ENCODE assay signal across 26 mouse cellular contexts in the genomic region with DNA sequence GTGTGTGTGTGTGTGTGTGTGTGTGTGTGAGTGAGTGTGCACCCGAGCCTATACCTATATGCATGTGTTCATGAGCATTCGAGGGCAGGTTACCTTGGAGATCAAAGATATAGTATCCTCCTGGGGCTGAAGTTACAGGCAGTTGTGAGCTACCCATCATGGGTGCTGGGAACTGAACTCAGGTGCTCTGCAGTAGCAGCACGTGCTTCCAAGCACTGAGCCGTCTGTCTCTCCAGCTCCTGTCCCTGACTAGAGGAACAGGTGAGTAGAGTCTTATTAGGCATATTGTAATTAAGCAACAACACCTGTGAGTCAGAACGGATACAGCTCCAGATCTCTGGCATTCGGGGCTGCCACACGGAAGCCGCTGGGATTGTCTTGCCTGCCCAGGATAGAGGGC. TPM values are rescaled to one million over a fixed set of nuclear protein-coding genes. Genes with fewer than 3 reads are reported as not detected.
DNase-seq lines count a peak whose midpoint lies in the region; ATAC-seq and TF ChIP-seq lines count a peak whose summit lies in the region.
"Had no signal": no experiment of that assay in that cellular context is flagged by ENCODE, and none has a peak within 500 bp of the region (broad histone marks: within the 10 kb centered on the region; RNA-seq: fewer than 3 reads in every experiment).

No protein-coding gene starts in this region.

- intact Hi-C loops in heart, postnatal 36 days (cut with DNase I): no loop called here

- no peak overlapping the region for H3K4me3 ChIP-seq in heart, embryonic 10.5 days
- H3K4me3 ChIP-seq in liver, adult 2 months (ENCODE audit: insufficient read depth, low read depth, low read length): peak overlapping the region; percentile 32
- H3K4me3 ChIP-seq in liver, embryonic 11.5 days (ENCODE audit: low read depth, low read length): no peak overlapping the region
- H3K4me3 ChIP-seq: embryonic facial prominence, embryonic 13.5 days; embryonic facial prominence, embryonic 15.5 days; erythroblast, embryonic 14.5 days; forebrain, embryonic 10.5 days; forebrain, embryonic 12.5 days had no signal

- TF ChIP-seq POLR2A in liver, adult 2 months (IDR thresholded peaks at IDR 0.05; ENCODE audit: extremely low read depth, insufficient read depth, low read length): no peak

- 76% methylated on average over 8 of the region's 8 CpGs for WGBS in heart, embryonic 10.5 days
- WGBS in liver, adult 2 months: 36% methylated on average over 8 of the region's 8 CpGs
- WGBS in liver, embryonic 11.5 days: 74% methylated on average over 8 of the region's 8 CpGs

- peaks cover 12% of the 10 kb centered on the region; the same call in 1 of the 2 replicates for H3K27me3 ChIP-seq in heart, embryonic 10.5 days (ENCODE audit: insufficient read depth, poor library complexity, severe bottlenecking)
- no peaks in the 10 kb centered on the region for H3K27me3 ChIP-seq in liver, adult 2 months (ENCODE audit: control insufficient read depth, insufficient read depth, low read length)
- H3K27me3 ChIP-seq in liver, embryonic 11.5 days (replicated peaks; ENCODE audit: control insufficient read depth, insufficient read depth, low read length): no peaks in the 10 kb centered on the region
- H3K27me3 ChIP-seq: embryonic facial prominence, embryonic 13.5 days; embryonic facial prominence, embryonic 15.5 days; forebrain, embryonic 12.5 days had no signal

- no peaks in the 10 kb centered on the region for H3K36me3 ChIP-seq in heart, embryonic 10.5 days
- H3K36me3 ChIP-seq in liver, adult 2 months (ENCODE audit: control insufficient read depth, insufficient read depth, low read length): peaks cover 17% of the 10 kb centered on the region
- no peaks in the 10 kb centered on the region for H3K36me3 ChIP-seq in liver, embryonic 11.5 days (ENCODE audit: control insufficient read depth, insufficient read depth, low read length)
- H3K36me3 ChIP-seq: embryonic facial prominence, embryonic 13.5 days; embryonic facial prominence, embryonic 15.5 days; forebrain, embryonic 10.5 days; forebrain, embryonic 12.5 days had no signal

- ATAC-seq in liver, embryonic 11.5 days (replicated peaks; ENCODE audit: low FRiP score): no peak
- ATAC-seq: forebrain, embryonic 14.5 days; forebrain, embryonic 16.5 days had no signal

- no peak overlapping the region for H3K27ac ChIP-seq in heart, embryonic 10.5 days
- peak overlapping the region; percentile 61 for H3K27ac ChIP-seq in liver, adult 2 months (replicated peaks; ENCODE audit: insufficient read depth, low read depth, low read length)
- no peak overlapping the region for H3K27ac ChIP-seq in liver, embryonic 11.5 days (ENCODE audit: low read depth, low read length)
- H3K27ac ChIP-seq: embryonic facial prominence, embryonic 13.5 days; embryonic facial prominence, embryonic 15.5 days; forebrain, embryonic 10.5 days; forebrain, embryonic 12.5 days had no signal

- no peaks in the 10 kb centered on the region for H3K4me1 ChIP-seq in heart, embryonic 10.5 days
- H3K4me1 ChIP-seq in liver, adult 2 months (ENCODE audit: control insufficient read depth, insufficient read depth, low read length): peaks cover 19% of the 10 kb centered on the region
- H3K4me1 ChIP-seq in liver, embryonic 11.5 days (replicated peaks; ENCODE audit: control insufficient read depth, insufficient read depth, low read length): no peaks in the 10 kb centered on the region
- H3K4me1 ChIP-seq: embryonic facial prominence, embryonic 13.5 days; embryonic facial prominence, embryonic 15.5 days; forebrain, embryonic 10.5 days; forebrain, embryonic 12.5 days had no signal

- H3K4me2 ChIP-seq in liver, embryonic 11.5 days: no peak overlapping the region
- H3K4me2 ChIP-seq: embryonic facial prominence, embryonic 13.5 days; embryonic facial prominence, embryonic 15.5 days; forebrain, embryonic 12.5 days had no signal

- H3K79me2 ChIP-seq in liver, adult 2 months (ENCODE audit: control insufficient read depth, insufficient read depth, low read length): no peaks in the 10 kb centered on the region

- no peaks in the 10 kb centered on the region for H3K9me3 ChIP-seq in heart, embryonic 10.5 days
- no peaks in the 10 kb centered on the region for H3K9me3 ChIP-seq in liver, embryonic 11.5 days (ENCODE audit: control insufficient read depth, low read length)
- H3K9me3 ChIP-seq: embryonic facial prominence, embryonic 13.5 days; embryonic facial prominence, embryonic 15.5 days; forebrain, embryonic 10.5 days; forebrain, embryonic 12.5 days had no signal

- H3K9ac ChIP-seq in liver, adult 2 months (ENCODE audit: low read depth, low read length): peak overlapping the region; percentile 54
- no peak overlapping the region for H3K9ac ChIP-seq in liver, embryonic 11.5 days (ENCODE audit: low read depth, low read length)
- H3K9ac ChIP-seq: embryonic facial prominence, embryonic 13.5 days; embryonic facial prominence, embryonic 15.5 days; forebrain, embryonic 12.5 days had no signal

- peak; percentile 31 for DNase-seq in heart, embryonic 10.5 days (ENCODE audit: low spot score)
- DNase-seq in heart, postnatal 36 days: no peak
- DNase-seq in liver, adult 2 months (ENCODE audit: extremely low read depth, low read depth, low spot score): peak; percentile 53
- no peak for DNase-seq in liver, embryonic 11.5 days (ENCODE audit: low spot score)
- DNase-seq: adrenal gland, adult 2 months; adrenal gland, postnatal 10 days; adrenal gland, postnatal 25 days; cerebellum, adult 11 months; cerebellum, adult 18-20 months; cerebellum, adult 8-10 months; cerebellum, adult 9-11 months; cerebellum, postnatal 14 days; cerebellum, postnatal 36 days; embryo, embryonic 11 days had no signal

- TF ChIP-seq CTCF in liver, adult 2 months (IDR thresholded peaks at IDR 0.05; ENCODE audit: low read depth, low read length): no peak

RNA-seq across cellular contexts. Expression of a gene that starts 1.7 kb away (rescaled TPM):
- 0.13 and 0.14 TPM in 2 replicates for polyA plus RNA-seq in heart, embryonic 10.5 days (2016; fragmentation: Nextera tagmentation; extraction: Ambion mirVana)
- not detected for total RNA-seq in heart, postnatal 36 days (2021)
- total RNA-seq in liver, adult 2 months (2014; rRNA removed): 818 and 1,110 TPM in 2 replicates
- polyA plus RNA-seq in liver, adult 2 months (2012; rRNA removed): 406 and 415 TPM in 2 replicates
- polyA plus RNA-seq in liver, embryonic 11.5 days (2014; fragmentation: Nextera tagmentation; extraction: Ambion mirVana): 0.17 and 0.21 TPM in 2 replicates
- total RNA-seq: adrenal gland, postnatal 25 days; common myeloid progenitor, adult 5-6 weeks; MEL had no signal
- polyA plus RNA-seq: adrenal gland, adult 2 months; brain, embryonic 14.5 days; C2C12; embryonic facial prominence, embryonic 11.5 days; embryonic facial prominence, embryonic 13.5 days; forebrain, embryonic 10.5 days; forebrain, embryonic 12.5 days; forebrain, embryonic 14.5 days; forebrain, embryonic 16.5 days had no signal

RNA-seq across cellular contexts. Expression of a gene that starts 59.2 kb away (rescaled TPM):
- 9.4 and 12.7 TPM in 2 replicates for polyA plus RNA-seq in heart, embryonic 10.5 days (2016; fragmentation: Nextera tagmentation; extraction: Ambion mirVana)
- total RNA-seq in heart, postnatal 36 days (2021): under 1 TPM; 0.11 to 0.14 TPM
- 64.2 and 98.4 TPM in 2 replicates for total RNA-seq in liver, adult 2 months (2014; rRNA removed)
- 94.1 and 134 TPM in 2 replicates for polyA plus RNA-seq in liver, adult 2 months (2012; rRNA removed)
- 22.2 and 24.7 TPM in 2 replicates for polyA plus RNA-seq in liver, embryonic 11.5 days (2014; fragmentation: Nextera tagmentation; extraction: Ambion mirVana)

Comparison
In these comparisons a context has a peak if more than half of its experiments do, and no peak if none do; other contexts are left out.
1. DNase-seq: peak in heart, embryonic 10.5 days (single experiment) and liver, adult 2 months (single experiment); none in heart, postnatal 36 days (0 of 2) and liver, embryonic 11.5 days (single experiment).
2. RNA of a gene that starts 1.7 kb away (polyA plus RNA-seq): 406 to 415 TPM in liver, adult 2 months; 0.17 to 0.21 TPM in liver, embryonic 11.5 days and 0.13 to 0.14 TPM in heart, embryonic 10.5 days; every median in the first group is over 100 times any median in the second.